Mouse (Mus musculus): ENCODE data around the gene Xxylt1. TPM values are rescaled to one million over a fixed set of nuclear protein-coding genes. Genes with fewer than 3 reads are reported as not detected.

Gene Xxylt1
- total and polyA plus RNA-seq, 3 experiments, result 21.5 to 45.7 (median 35.1) TPM

DNA sequence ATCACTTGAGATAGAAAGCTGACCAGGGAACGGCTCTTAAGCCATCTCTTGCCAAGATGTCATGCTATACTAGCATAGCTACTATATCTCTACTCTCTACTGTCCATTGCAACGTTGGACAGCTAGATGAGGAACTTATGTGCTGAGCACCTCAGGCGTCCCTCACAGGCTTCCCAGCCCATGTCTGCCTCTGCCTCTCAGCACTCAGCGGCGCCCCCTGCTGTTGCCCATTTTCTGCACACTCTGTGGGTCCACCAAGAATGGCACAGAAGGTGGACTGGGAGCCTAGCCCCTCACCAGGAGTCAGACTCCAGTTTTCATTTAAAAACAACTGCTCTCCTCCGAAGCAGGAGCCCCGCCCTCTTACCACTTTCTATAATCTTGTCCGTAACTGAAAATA is 65.1 kb downstream of the Xxylt1 start:
- no peaks in the 10 kb centered on the region for H3K79me2 ChIP-seq (replicated peaks; ENCODE audit: control insufficient read depth, extremely low read depth, insufficient read depth, poor library complexity, severe bottlenecking)
- in situ Hi-C loops (cut with MboI; ENCODE audit: low pct_ligation_motif_present, low pct_unique_long_range_greater_than_20kb, low sequenced_read_pairs) (no loop called here), dilution Hi-C loops (cut with MboI; ENCODE audit: extremely low pct_ligation_motif_present, extremely low pct_unique_long_range_greater_than_20kb, low sequenced_read_pairs) (no loop called here)
- no peaks in the 10 kb centered on the region for H3K27me3 ChIP-seq (replicated peaks)
- no peak overlapping the region for H3K4me3 ChIP-seq (replicated peaks in 1 of 3; ENCODE audit: low read depth in 2 of 3, low read length in 2 of 3, poor library complexity in 1 of 3)
- peaks cover 2 to 56% of the 10 kb centered on the region in 2 experiments for H3K36me3 ChIP-seq (replicated peaks in 1 of 2; ENCODE audit: control insufficient read depth in 1 of 2, insufficient read depth in 1 of 2, low read length in 1 of 2)
- H3K9me3 ChIP-seq (replicated peaks; ENCODE audit: low read length), result no peaks in the 10 kb centered on the region
- H3K4me2 ChIP-seq (ENCODE audit: insufficient read depth, low read depth, poor library complexity, severe bottlenecking), result no peak overlapping the region
- H3K4me1 ChIP-seq (ENCODE audit: control insufficient read depth in 1 of 2, insufficient read depth in 2 of 2), result peaks cover 24 to 47% of the 10 kb centered on the region in 2 experiments
- peak; percentile 61 for DNase-seq (ENCODE audit: extremely low read depth)
- TF ChIP-seq NELFE (IDR thresholded peaks at IDR 0.05; ENCODE audit: low read depth, low read length) (no peak), SMC3 (IDR thresholded peaks at IDR 0.05; ENCODE audit: low read depth, low read length) (peak; percentile 69), KAT2A (IDR thresholded peaks at IDR 0.05; ENCODE audit: insufficient replicate concordance, low read length) (no peak), MXI1 (IDR thresholded peaks at IDR 0.05; ENCODE audit: low read depth, low read length) (no peak), MEF2A (IDR thresholded peaks at IDR 0.05; ENCODE audit: borderline replicate concordance, low read depth, low read length) (no peak), ELF1 (IDR thresholded peaks at IDR 0.05; ENCODE audit: low read depth, low read length) (no peak), RAD21 (IDR thresholded peaks at IDR 0.05; ENCODE audit: low read depth, low read length) (peak; percentile 36), BHLHE40 (IDR thresholded peaks at IDR 0.05; ENCODE audit: low read depth, low read length) (no peak), JUN (IDR thresholded peaks at IDR 0.05; ENCODE audit: insufficient read depth, low read depth, low read length) (no peak), RCOR1 (conservative IDR thresholded peaks at IDR 0.05; ENCODE audit: low read depth, low read length) (no peak), CTCF (conservative IDR thresholded peaks at IDR 0.05 in 1 of 2, IDR thresholded peaks at IDR 0.05 in 1 of 2; ENCODE audit: low read depth in 2 of 2, low read length in 2 of 2) (peak; percentile 47 to 67; a peak in 3 of 4 replicates)
- no peak overlapping the region for H3K27ac ChIP-seq (ENCODE audit: insufficient read depth, low read depth)
- H3K9ac ChIP-seq (ENCODE audit: insufficient read depth, low read depth), result no peak overlapping the region

DNA sequence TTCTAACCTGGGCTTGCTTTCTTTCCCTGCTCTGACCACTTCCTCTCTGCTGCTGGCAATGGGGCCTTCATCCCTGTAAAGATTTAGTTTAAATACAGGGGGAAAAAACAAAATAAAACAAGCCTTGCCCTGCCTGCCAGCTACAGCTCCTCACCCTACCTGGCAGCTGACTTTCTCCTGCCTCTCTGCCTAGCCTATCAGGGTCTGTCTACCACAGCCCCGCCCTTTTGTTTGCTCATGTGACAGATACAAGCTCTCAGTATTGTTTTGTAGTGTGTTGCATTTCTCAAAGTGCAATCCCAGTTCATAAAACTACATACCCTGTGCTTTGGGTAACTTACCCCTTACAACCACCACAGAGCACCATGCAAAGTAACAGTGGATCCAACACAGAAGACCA is 66.0 kb downstream of the Xxylt1 start:
- H3K4me2 ChIP-seq (ENCODE audit: insufficient read depth, low read depth, poor library complexity, severe bottlenecking), result no peak overlapping the region
- no peak for DNase-seq (ENCODE audit: extremely low read depth)
- H3K4me1 ChIP-seq (ENCODE audit: control insufficient read depth in 1 of 2, insufficient read depth in 2 of 2), result peaks cover 32 to 56% of the 10 kb centered on the region in 2 experiments
- in situ Hi-C loops (cut with MboI; ENCODE audit: low pct_ligation_motif_present, low pct_unique_long_range_greater_than_20kb, low sequenced_read_pairs), result no loop called here
- H3K9me3 ChIP-seq (replicated peaks; ENCODE audit: low read length), result no peaks in the 10 kb centered on the region
- no peaks in the 10 kb centered on the region for H3K79me2 ChIP-seq (replicated peaks; ENCODE audit: control insufficient read depth, extremely low read depth, insufficient read depth, poor library complexity, severe bottlenecking)
- H3K36me3 ChIP-seq (replicated peaks in 1 of 2; ENCODE audit: control insufficient read depth in 1 of 2, insufficient read depth in 1 of 2, low read length in 1 of 2), result peaks cover 2 to 52% of the 10 kb centered on the region in 2 experiments
- H3K27ac ChIP-seq (ENCODE audit: insufficient read depth, low read depth), result no peak overlapping the region
- H3K4me3 ChIP-seq (replicated peaks in 1 of 3; ENCODE audit: low read depth in 2 of 3, low read length in 2 of 3, poor library complexity in 1 of 3), result no peak overlapping the region
- H3K27me3 ChIP-seq (replicated peaks), result no peaks in the 10 kb centered on the region
- TF ChIP-seq MXI1 (IDR thresholded peaks at IDR 0.05; ENCODE audit: low read depth, low read length) (no peak), SIN3A (IDR thresholded peaks at IDR 0.05; ENCODE audit: low read length) (no peak), ZC3H11A (IDR thresholded peaks at IDR 0.05; ENCODE audit: low read depth, low read length) (no peak), MAZ (IDR thresholded peaks at IDR 0.05; ENCODE audit: low read depth, low read length) (no peak), MAX (IDR thresholded peaks at IDR 0.05; ENCODE audit: low read length) (no peak), RCOR1 (conservative IDR thresholded peaks at IDR 0.05; ENCODE audit: low read depth, low read length) (no peak), ZMIZ1 (IDR thresholded peaks at IDR 0.05; ENCODE audit: low read depth, low read length) (no peak), JUN (IDR thresholded peaks at IDR 0.05; ENCODE audit: insufficient read depth, low read depth, low read length) (no peak), HCFC1 (IDR thresholded peaks at IDR 0.05; ENCODE audit: low read depth, low read length) (no peak), PAX5 (IDR thresholded peaks at IDR 0.05; ENCODE audit: low read length) (no peak), SMC3 (IDR thresholded peaks at IDR 0.05; ENCODE audit: low read depth, low read length) (no peak), MYC (IDR thresholded peaks at IDR 0.05; ENCODE audit: low read depth, low read length) (no peak), ZNF384 (IDR thresholded peaks at IDR 0.05; ENCODE audit: low read depth, low read length) (no peak)
- dilution Hi-C loops (cut with MboI; ENCODE audit: extremely low pct_ligation_motif_present, extremely low pct_unique_long_range_greater_than_20kb, low sequenced_read_pairs), result no loop called here
- no peak overlapping the region for H3K9ac ChIP-seq (ENCODE audit: insufficient read depth, low read depth)
